Mouse (Mus musculus) thymus, postnatal 14 days (tissue): ENCODE data around the gene C2cd3.
A peak's percentile ranks its signal among the peaks of the same experiment; 100 is the strongest.

Experiments
- DNase-seq: peaks from one replicate; pipeline ENCODE4 v3.0.0; 2021

Gene C2cd3

DNA sequence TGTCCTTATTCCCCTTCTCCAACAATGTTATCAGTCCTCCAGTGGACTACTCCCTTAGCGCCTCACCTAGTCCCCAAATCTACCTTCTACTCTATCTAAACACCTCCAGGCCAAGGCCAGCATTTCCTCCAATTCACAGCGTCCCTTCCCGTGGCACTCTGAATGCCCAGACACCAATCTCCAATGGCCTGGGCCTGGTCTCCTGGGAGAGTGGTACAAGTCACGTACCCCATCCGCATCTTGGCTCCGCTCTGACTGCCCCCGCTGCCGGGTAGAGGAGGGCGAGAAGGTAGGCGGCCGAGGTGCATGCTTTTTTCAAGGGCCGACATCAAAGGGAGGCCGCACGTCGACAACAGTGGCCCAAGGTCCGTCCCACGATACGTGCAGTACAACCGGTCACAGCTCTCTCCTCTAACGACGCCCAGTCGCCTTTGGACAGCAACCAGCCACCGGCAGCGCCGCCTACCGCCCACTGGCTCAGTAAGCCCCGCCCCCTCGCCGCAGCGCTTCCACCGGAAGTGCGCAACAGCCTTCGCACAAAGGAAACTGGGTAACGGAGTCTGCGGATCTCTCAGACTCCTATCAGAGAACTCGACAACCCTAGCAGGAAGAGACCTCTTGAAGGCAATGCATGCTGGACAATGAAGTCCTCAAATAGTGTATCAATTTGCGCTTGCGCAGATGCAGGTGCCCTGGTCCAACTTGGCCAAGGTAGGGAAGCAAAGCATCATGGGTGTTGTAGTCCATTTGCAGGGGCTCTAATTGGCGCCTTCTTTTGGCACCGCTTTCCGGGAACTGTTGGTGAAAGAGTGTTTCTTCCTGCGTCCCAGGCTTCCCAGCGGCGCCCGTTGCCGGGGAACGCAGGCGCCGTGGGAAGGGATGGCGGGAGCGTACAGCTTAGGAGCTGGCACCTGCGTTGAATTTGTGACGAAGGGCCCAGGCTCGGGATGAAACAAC is at the start of gene C2cd3, which contains the start of gene Ppme1:
Gene C2cd3 (plus strand): TSS at position 739 of the 957 bp plus-strand sequence.
Gene Ppme1 (minus strand): TSS at position 813 of the 957 bp plus-strand sequence.
- peak; percentile 98 for DNase-seq

DNA sequence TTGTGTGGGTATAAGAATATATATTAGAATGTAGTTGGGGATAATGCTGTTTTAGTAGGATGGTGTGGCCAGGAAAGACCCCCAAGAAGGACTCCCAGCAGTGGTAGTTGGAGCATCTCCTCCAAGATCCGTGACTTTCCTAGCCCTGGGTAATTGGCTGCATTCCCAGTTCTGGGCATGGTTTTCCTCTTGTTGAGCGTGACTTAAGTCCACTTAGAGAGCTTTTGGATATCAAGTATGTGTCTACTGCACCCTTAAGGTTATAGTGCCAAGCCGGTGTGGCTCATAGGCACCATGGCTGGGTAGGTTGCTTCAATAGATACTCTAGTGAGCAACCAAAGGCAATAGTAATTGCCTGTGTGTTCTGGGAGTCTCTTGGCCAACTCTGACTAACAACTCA is 48.3 kb upstream of the C2cd3 start:
- DNase-seq: no peak

DNA sequence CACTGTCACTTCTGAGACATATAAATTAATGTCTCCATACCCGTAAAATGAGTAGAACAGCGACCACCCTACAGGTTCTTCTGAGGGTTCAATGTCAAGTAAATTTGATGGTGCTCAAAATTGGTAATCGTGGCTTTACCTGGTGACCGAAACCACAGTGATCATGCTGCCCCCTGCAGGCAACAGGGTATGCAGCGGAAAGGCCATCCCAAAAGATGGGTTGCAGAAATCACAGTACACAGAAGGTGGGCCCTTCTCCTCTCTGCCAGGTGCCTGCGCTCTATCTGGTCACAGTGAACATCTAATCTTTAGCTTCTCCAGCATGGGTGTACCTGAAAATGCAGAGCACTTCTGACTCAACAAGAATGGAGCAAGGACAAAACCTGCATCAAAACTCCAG is 46.6 kb upstream of the C2cd3 start:
- DNase-seq: peak; percentile 23

DNA sequence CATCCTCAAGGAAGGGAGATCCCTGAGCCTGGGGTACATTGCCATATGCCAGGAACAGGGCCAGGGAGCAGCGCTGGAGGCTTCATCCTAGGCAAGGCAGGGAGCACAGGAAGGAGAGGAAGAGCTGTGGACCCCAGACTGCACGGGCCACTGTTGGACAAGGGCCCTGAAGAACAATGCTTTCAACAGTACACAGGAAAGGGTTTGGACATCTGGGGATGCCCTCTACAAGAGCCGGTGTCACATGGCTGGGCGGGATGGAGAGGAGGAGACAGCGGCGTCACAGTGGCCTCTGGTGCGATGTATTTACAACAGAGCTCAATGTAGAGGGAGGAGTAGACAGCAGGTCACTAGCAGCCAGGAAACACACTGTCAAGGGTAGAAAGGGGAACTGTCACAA is 44.5 kb upstream of the C2cd3 start:
- no peak for DNase-seq

DNA sequence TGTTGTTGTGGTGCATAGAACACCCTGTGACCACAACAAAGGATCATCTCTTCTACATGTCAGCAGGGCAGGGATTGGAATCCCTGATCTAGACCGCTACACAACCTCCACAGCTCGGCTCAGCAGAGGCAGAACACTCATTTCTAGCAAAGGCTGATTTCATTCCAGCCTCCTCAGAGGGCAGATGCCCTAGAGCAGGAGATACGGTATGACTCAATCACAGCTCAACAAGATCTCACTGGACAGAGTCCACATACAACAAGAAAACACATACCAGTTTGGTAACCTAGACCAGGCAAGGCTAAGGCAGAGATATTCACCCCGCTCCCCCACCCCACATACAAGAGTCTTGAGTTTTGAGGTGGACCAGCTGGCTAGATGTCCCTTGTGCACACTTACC is 43.4 kb upstream of the C2cd3 start:
- DNase-seq: no peak

DNA sequence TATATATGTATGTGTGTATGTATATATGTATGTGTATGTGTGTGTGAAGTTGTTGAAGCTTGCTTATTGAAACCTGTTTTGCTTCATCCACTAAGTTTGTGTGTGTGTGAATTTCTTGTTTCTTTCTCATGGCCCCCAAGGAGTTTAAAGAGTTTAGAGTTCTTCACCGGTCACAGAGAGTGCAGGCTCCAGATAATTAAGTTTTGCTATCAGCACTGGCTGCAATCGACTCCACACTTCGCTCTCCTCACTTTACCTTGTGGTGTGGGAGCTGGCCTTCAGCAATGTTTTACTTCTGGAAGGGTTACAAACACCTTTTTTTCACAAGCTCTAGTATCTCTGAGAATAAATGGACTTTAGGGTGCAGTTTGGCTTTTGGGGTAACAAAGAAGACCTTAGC is 40.8 kb upstream of the C2cd3 start:
- no peak for DNase-seq

DNA sequence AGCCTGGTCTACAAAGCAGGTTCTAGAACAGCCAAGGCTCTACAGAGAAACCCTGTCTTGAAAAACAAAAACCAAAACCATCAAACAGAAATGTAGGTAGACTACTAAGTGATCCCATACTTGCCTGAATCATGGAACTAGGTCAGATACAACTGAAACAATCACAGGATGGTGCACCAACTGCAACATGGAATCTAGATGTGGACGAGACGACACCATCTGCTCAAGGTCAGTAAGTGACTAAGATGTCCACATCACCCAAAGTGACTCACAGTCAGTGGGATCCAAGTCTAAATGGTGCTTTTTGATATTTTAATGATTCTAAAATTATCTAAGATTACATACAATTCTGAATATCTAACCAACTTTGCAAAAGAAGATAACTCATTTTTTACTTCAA is 36.1 kb upstream of the C2cd3 start:
- no peak for DNase-seq

DNA sequence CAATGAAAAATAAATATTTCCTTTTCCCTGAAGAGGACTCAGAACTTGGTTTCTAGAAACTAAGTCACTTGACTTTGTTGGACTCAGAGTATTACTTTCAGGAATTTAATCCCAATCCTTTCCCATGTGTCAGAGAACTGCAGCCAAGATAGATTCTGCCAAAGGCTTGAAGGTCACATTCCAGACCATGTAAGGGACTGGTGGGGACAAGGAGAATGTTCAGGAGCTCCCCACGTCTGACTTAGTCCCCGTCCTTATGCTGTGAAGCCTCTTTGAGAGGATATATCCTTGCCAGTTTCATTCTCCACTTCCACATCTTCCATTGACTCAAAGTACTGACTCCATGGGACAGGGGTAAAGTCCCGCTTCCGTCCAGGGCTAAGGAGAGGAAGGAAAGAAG is 17.0 kb upstream of the C2cd3 start:
- DNase-seq: no peak

DNA sequence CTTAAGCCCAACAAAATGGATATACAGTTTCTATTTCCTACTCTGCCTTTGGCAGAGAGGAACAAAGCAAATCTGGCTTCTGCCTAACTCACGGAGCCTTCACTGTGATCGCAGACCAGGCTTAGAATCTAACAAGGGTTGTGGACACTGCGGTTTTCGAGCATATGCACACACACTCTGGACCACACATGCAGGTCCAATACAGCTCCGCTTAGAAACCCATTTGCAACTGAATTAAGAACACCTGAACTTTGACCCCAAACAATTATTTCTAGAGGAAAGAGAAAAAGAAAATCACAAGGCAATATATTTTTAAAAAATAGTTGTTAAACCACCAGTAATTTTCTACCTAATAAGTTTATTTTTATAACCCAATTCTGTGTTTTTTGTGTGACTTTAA is 15.7 kb upstream of the C2cd3 start:
- no peak for DNase-seq

DNA sequence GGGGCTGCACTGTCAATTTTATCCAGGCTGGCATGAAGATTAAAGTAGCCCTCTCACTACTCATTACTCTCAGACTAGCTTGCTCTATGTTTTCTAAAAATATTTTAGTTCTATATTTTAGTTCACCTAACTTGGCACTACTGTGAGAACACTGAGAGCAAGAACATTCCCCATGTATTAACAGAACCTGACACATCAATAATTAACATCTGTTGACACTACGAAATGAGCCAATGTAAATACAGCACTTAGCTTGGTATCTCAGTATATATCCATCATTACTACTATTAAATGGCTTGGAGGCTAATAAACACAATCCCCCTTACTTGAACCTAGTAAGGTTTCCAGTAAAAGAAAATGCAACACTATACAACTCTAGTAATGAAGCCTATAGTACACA is 15.3 kb upstream of the C2cd3 start:
- DNase-seq: no peak

DNA sequence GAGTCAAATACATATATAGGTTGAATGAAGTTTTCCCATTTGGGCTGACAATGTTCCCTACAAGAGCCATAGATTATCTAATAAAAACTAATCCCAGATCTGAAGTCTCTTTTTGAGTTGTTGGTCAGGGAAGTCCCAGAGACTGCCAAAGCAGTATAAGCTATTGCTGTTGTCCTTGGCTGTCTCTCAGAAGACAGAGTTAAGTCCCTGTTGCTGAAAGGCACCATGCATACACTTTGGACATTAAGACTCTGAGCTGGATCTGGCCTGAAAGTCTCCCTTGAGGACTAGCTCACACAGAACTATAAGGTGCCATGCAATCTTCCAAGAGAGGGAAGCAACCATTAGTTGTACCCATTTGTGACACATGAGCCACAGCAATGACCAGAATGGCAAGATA is 14.2 kb upstream of the C2cd3 start:
- no peak for DNase-seq

DNA sequence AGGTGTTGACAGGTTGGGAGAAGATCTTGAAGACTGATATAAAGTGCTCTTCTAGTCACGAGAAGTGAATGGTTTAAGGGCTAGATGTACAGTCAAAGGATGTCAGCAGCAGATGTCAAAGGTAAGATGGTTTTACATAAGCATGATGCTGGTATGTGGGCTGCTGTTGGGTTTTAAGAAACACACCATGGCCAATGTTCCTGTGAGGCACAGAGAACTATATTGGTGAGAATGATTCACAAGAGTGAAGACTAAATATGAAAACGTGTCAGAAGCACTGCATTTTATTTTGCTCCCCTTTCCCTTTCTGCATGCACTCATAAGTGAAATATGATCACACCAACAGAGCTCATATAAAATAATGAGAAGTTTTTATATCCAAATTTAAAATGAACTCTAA is 8.9 kb upstream of the C2cd3 start:
- no peak for DNase-seq

DNA sequence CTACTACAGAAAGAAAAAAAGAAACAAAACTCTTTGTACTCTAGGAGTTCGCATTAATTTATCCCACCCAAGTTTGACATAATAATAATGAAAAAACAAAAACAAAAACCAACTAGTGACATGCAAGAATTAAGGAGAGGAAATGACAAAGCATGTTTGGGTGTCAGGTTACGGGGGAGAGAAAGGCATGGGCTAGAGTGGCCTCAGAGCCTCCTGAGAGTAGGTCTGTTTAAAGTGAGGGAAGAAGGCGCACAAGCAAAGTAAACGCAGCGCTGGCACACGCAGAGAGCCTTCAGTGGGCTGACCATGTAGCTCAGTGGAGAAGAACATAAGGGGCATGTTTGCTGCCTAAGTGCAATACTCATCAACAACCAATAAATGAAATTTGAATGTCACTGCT is 7.1 kb upstream of the C2cd3 start:
- no peak for DNase-seq

DNA sequence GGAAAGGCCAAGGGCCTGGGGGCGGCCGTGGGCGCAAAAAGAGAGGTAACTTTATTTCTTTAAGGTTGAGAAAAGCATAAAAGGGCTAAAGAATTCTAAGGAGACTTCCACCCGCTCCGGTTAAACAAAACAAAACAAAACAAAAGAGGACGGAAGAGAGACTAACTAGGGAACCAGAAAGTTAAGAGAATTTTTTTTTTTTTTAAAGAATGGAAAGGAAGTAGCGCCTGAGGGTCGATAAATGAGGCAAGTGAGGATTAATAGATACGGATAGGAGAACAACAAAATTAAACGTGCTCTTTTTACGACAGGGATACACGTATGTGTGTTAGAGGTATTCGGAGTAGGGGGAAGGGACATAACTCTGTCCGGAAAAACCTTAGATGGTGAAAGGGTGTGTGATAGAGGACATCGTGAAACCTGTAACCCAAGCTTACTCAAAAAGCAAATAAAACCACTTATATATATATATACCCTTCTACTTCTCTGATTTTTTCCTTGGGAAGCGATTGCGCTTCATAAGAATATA is 483 bp downstream of the C2cd3 start:
- no peak for DNase-seq

DNA sequence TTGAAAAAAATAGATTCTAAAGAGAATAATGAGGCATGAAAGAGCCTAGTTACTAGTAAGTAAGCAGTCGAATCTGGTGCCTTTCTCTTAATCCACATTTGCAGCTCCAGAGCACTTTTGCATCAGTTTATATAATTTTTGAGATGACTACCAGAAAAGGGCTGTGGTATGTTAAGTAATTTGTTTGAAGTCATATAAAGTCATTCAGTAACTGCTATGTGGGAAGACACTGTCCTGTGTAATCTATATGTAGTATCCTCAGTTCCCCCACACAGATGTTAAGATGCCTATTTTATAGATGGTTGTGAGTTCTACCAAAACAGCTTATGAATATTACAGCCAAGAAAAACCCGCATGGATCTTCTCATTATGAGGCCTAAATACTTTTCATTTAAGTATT is 6.2 kb downstream of the C2cd3 start:
- no peak for DNase-seq

DNA sequence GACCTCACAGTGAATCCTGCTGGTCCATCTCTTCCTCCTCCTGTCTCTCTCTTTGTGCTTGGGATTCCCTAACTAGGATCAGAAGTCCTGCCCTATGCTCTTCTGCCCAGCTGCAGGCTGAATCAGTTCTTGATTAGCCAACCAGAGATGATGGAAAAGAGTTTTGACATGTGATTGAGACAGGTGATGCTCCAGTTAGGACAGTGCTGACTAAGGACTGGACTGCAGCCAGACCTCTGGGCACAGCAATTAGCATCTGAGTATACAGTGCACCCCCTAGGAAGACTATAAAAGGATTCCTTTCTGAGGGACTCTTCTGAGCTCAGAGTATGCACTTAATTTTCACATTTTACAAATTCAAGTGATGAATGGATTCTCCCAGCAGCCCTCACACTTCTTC is 9.1 kb downstream of the C2cd3 start:
- DNase-seq: no peak

DNA sequence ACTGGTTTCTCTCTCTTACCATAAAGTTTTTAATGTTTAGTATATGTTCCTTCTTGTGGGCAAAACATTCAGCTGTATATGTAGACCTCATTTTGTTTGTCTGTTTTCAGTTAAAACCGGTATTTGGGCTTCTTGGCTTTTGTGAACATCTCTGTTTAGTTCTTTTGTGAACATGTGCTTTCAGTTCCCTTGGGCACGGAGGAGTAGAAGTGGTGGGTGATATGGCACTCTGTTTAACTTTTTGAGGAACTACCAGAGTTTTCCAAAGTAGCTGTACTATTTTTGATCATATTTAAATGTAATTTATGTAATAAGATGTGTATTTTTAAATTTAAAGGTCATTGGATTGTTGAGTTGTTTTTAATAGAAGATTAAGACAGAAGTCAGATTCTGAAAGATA is 11.2 kb downstream of the C2cd3 start:
- DNase-seq: no peak

DNA sequence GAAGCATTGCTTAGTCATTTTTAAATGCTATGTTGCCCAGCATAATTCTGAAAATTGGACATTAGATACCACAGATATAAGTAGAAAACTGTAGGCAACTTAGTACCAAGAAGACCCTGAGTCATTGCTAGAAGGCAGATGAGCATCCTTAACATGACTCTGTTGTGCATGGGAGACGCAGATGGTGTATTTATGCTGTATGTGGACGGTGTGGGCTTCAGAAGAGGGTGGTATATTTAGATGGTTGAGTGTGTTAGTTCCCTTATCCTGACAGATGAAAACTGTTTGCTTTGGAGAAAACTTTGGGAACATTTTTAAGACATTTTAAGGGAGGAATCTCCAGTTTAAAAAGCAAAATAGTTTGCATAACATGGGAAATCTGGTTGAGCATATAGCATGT is 16.1 kb downstream of the C2cd3 start:
- DNase-seq: no peak

DNA sequence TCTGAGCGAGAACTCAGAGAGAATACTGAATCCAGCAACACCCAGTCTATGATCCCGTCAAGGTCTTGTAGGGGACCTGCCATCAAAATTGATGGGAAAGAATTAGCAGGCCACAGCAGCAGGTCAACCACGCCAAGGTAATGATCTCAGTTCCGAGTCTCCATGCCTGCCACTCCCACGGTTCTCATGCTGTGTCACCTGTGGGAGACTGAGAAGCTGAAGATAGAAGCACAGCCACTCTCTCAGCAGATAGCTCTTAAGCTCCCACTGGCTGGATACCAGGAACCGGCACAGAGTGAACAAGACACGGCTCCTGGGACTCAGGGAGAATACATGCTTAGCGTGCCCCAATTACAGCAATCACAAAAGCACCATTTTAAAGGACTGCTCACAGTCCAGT is 18.1 kb downstream of the C2cd3 start:
- no peak for DNase-seq

DNA sequence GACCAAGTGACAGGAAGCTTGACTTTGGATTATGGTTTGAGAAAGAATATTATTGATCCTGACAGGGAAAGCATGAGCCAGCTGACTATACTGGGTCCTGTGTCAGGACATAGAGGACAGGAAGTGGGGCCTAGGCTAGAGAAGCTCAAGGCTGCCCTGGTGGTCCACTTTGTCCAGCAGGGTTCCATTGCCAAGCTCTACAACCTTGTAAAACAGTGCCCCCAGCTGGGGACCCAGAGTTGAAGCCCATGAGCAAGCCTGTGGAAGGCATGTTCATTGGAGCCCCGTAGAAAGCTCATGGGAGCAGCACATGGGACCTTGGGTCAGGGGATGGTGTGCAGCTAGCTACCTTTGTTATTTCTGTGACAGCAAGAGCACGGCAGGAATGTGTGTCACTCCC is 20.2 kb downstream of the C2cd3 start:
- peak; percentile 12 for DNase-seq

DNA sequence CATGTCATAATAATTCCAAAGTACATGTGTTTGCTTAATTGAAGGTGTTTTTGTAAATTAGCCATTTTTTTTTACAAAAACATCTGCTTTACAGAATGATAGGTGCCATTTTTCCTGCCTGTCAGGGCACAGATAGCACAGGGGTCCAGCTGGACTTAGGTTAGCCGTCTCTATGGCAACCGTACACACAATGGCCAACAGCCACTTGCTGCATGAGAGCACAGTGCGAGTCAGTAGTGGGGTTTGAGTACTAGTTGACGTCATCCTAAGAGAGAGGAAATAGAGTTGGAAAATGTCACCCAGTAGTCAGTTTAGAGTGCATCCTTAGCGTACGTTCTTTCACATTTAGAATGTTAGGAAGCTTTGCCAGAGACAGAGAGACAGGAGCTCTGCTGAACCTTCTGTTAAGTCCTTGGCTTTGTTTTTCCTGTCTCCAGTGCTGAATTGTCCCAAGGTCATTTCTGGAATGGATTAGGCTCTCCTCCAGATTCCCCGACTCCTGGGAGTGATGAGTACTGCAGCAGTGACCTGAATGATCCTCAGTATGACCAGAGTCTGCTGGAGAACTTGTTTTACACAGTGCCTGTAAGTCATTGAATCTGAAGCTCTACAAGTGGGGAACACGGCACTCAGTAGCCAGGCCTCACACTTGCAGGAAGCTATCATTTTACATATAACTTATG is 27.3 kb downstream of the C2cd3 start:
- DNase-seq: no peak

DNA sequence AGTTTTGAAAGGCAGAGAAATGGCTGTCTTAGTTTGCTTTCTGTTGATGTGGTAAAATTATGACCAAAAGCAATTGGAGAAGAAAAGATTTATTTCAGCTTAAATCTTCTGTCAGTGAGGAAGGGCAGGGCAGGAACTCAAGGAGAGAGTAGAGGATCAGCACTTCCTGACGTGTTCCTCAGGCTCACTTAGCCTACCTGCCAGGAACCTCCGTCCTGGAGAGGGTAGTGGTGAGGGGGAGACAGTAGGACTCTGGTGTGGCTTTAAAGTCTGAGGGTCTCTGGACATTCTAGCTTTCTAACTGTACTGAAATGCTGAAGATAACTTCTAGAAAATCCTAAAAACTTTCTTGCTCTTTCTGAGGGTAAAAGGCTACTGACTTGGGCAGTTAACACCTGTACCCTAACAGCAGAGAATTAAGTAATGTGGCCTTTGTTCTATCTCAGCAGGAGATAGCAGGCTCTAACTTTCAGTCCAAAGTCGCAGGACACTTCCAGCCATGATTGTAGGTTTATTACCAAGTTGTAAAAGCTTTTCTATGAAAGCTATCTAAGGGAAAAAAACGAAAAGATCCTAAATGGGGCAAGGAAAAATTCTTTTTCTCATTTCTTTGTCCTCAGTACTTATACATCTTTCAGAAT is 29.0 kb downstream of the C2cd3 start:
- DNase-seq: no peak

DNA sequence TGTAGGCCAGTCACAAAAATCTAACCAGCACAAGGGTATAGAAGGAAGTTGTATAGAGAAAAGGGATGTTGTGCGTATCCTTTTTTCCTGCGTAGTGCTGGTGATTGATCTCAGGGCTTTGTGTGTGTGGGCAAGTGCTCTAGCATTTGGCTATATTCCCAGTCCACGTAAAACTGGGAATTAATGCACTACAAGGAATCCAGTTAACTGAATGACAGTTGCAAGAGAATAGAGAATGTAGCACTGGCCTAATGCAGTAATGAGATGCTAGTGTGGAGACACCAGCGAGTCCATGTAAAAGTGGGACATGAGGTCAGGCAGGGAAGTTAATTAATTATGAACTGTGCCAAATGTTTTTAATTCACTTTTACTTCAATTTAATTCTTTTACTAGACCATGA is 30.7 kb downstream of the C2cd3 start:
- DNase-seq: no peak

DNA sequence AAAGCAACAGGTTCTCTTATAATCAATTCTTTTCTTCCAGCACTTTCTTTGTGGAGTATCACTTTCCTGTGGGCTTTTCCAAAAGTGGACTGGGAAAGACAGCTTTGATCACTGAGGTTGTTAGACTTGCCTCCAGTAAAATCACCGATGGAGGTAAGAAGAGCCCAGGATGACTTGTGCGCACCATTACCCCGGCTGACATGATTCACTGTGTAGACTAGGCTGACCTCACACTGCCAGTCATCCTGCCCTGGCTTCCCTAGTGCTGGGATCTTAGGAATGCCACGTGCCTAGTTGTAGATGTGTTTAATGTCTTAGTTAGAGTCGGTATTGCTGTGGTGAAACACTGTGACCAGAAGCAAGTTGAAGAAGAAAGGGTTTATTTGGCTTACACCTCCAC is 35.6 kb downstream of the C2cd3 start:
- no peak for DNase-seq
